Mouse (Mus musculus): ENCODE results near the gene Arhgef18. TPM values are rescaled to one million over a fixed set of nuclear protein-coding genes. Genes with fewer than 3 reads are reported as not detected.

Arhgef18 gene
- polyA plus RNA-seq (2014; fragmentation: Nextera tagmentation; extraction: Ambion mirVana): 12.6 TPM in 2 replicates

- Histone ChIP-seq H3K4me2 (replicated peaks) (peak within 1 kb of the TSS; percentile 78), H3K9me3 (ENCODE audit: control insufficient read depth, low read length) (no peaks in the 10 kb centered on the region), H3K27ac (no peak within 1 kb of the TSS), H3K9ac (peak within 1 kb of the TSS; percentile 83), H3K36me3 (replicated peaks; ENCODE audit: control insufficient read depth, insufficient read depth) (peaks cover 9% of the 10 kb centered on the region), H3K4me1 (replicated peaks; ENCODE audit: control insufficient read depth, insufficient read depth, low read length) (peaks cover 26% of the 10 kb centered on the region), H3K27me3 (ENCODE audit: control insufficient read depth, insufficient read depth, low read length) (no peaks in the 10 kb centered on the region), H3K4me3 (replicated peaks; ENCODE audit: low read length) (peak within 1 kb of the TSS; percentile 76)
- WGBS: under 1% methylated on average over 48 of the region's 48 CpGs
- ATAC-seq (ENCODE audit: low FRiP score): peak; percentile 97
- peak; percentile 88 for DNase-seq (ENCODE audit: low spot score)
Measured at GRCm38 (mm10) chr8:3392771-3393710, at the start of gene Arhgef18. TSS of gene Arhgef18 (plus strand) at chr8:3393006.

DNA sequence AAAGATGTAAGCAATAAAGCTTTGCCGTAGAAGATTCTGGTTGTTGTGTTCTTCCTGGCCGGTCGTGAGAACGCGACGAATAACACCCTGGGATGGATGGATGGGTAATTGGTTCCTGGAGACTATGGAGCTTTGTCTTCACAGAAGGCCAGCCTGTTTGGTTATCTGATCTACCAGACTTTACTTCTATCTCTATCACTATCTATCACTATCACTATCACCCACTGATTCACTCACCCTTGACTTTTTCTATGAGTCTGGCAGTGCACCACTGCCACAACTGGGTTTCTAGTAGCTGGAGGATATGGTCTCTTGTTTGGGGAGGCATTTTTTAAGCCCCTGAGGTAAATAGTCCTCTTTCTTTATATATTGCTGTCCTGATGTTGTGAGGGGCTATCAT, 47.5 kb upstream of the Arhgef18 start:
- Histone ChIP-seq H3K4me1 (replicated peaks; ENCODE audit: control insufficient read depth, insufficient read depth, low read length) (no peaks in the 10 kb centered on the region), H3K27ac (no peak overlapping the region), H3K4me3 (replicated peaks; ENCODE audit: low read length) (no peak overlapping the region), H3K4me2 (replicated peaks) (no peak overlapping the region), H3K9ac (no peak overlapping the region), H3K36me3 (replicated peaks; ENCODE audit: control insufficient read depth, insufficient read depth) (no peaks in the 10 kb centered on the region), H3K9me3 (ENCODE audit: control insufficient read depth, low read length) (no peaks in the 10 kb centered on the region), H3K27me3 (ENCODE audit: control insufficient read depth, insufficient read depth, low read length) (no peaks in the 10 kb centered on the region)
- ATAC-seq (ENCODE audit: low FRiP score): no peak
- DNase-seq (ENCODE audit: low spot score): no peak
- 95% methylated on average over 6 of the region's 6 CpGs for WGBS

GRCm38 (mm10) chr8:3346691-3347413, 46.0 kb upstream of the Arhgef18 start:
- Histone ChIP-seq H3K9me3 (ENCODE audit: control insufficient read depth, low read length) (no peaks in the 10 kb centered on the region), H3K4me2 (replicated peaks) (no peak overlapping the region)
- 88% methylated on average over 5 of the region's 5 CpGs for WGBS

GRCm38 (mm10) chr8:3348142-3348823, 44.5 kb upstream of the Arhgef18 start:
- ATAC-seq (ENCODE audit: low FRiP score) (peak; percentile 31; the same call in 1 of the 2 replicates), DNase-seq (ENCODE audit: low spot score) (no peak)
- Histone ChIP-seq H3K27me3 (ENCODE audit: control insufficient read depth, insufficient read depth, low read length) (no peaks in the 10 kb centered on the region), H3K4me2 (replicated peaks) (no peak overlapping the region), H3K4me1 (replicated peaks; ENCODE audit: control insufficient read depth, insufficient read depth, low read length) (no peaks in the 10 kb centered on the region), H3K9ac (no peak overlapping the region), H3K4me3 (replicated peaks; ENCODE audit: low read length) (no peak overlapping the region), H3K27ac (no peak overlapping the region), H3K9me3 (ENCODE audit: control insufficient read depth, low read length) (no peaks in the 10 kb centered on the region), H3K36me3 (replicated peaks; ENCODE audit: control insufficient read depth, insufficient read depth) (no peaks in the 10 kb centered on the region)
- 54% methylated on average over 13 of the region's 13 CpGs for WGBS

More at GRCm38 (mm10) chr8:3346691-3347413, 46.0 kb upstream of the Arhgef18 start:
- Histone ChIP-seq H3K27me3 (ENCODE audit: control insufficient read depth, insufficient read depth, low read length) (no peaks in the 10 kb centered on the region), H3K4me3 (replicated peaks; ENCODE audit: low read length) (no peak overlapping the region), H3K9ac (no peak overlapping the region), H3K27ac (no peak overlapping the region), H3K36me3 (replicated peaks; ENCODE audit: control insufficient read depth, insufficient read depth) (no peaks in the 10 kb centered on the region), H3K4me1 (replicated peaks; ENCODE audit: control insufficient read depth, insufficient read depth, low read length) (no peaks in the 10 kb centered on the region)
- ATAC-seq (ENCODE audit: low FRiP score): no peak
- no peak for DNase-seq (ENCODE audit: low spot score)

GRCm38 (mm10) chr8:3350747-3351146, 42.1 kb upstream of the Arhgef18 start:
- Histone ChIP-seq H3K4me2 (replicated peaks) (no peak overlapping the region), H3K27me3 (ENCODE audit: control insufficient read depth, insufficient read depth, low read length) (no peaks in the 10 kb centered on the region), H3K9me3 (ENCODE audit: control insufficient read depth, low read length) (no peaks in the 10 kb centered on the region), H3K27ac (no peak overlapping the region), H3K4me3 (replicated peaks; ENCODE audit: low read length) (no peak overlapping the region), H3K9ac (no peak overlapping the region), H3K4me1 (replicated peaks; ENCODE audit: control insufficient read depth, insufficient read depth, low read length) (no peaks in the 10 kb centered on the region), H3K36me3 (replicated peaks; ENCODE audit: control insufficient read depth, insufficient read depth) (no peaks in the 10 kb centered on the region)
- ATAC-seq (ENCODE audit: low FRiP score) (no peak), DNase-seq (ENCODE audit: low spot score) (no peak)
- 76% methylated on average over 6 of the region's 6 CpGs for WGBS

- H3K27me3 ChIP-seq (ENCODE audit: control insufficient read depth, insufficient read depth, low read length): no peaks in the 10 kb centered on the region
- no peak for DNase-seq (ENCODE audit: low spot score)
- no peaks in the 10 kb centered on the region for H3K36me3 ChIP-seq (replicated peaks; ENCODE audit: control insufficient read depth, insufficient read depth)
- no peaks in the 10 kb centered on the region for H3K4me1 ChIP-seq (replicated peaks; ENCODE audit: control insufficient read depth, insufficient read depth, low read length)
- no peak for ATAC-seq (ENCODE audit: low FRiP score)
- no peak overlapping the region for H3K27ac ChIP-seq
- no peak overlapping the region for H3K4me2 ChIP-seq (replicated peaks)
- H3K4me3 ChIP-seq (replicated peaks; ENCODE audit: low read length): no peak overlapping the region
- WGBS: 88% methylated on average over 6 of the region's 6 CpGs
- no peaks in the 10 kb centered on the region for H3K9me3 ChIP-seq (ENCODE audit: control insufficient read depth, low read length)
- no peak overlapping the region for H3K9ac ChIP-seq
Measured at GRCm38 (mm10) chr8:3352715-3353114, 40.1 kb upstream of the Arhgef18 start.

DNA sequence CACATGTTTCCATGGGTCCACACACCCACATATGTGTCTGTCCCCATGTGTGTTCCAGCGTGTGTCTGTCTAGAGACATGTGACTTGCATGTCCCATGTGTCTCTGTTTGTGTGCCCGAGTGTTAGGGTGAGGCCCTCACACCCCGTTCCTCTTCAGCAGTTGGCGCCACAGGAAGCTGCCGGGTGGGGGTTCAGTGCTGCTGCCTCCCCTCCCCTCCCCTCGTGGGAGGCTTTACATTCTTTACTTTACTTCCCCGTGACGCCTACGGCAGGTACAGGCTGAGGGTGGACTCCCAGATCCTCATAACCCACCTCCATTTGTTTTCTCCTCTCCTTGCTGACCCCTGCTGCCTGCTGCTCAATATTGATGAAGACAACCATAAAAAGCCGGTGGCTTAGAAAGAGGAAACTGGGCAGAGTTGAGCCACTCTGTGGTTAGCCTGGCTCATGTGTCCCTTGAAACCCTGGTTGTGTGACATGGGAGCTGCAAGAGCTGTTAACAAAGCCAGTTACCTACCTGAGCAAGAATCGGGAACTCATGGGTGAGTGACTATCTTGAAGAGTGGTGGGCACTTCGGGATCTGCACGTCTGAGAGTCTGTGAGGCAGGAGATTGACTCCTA, 39.5 kb upstream of the Arhgef18 start, which contains the start of gene A430078G23Rik:
Gene A430078G23Rik, plus strand, starts transcription at position 227 of the 622 bp plus-strand sequence.
- H3K9me3 ChIP-seq (ENCODE audit: control insufficient read depth, low read length): no peaks in the 10 kb centered on the region
- no peaks in the 10 kb centered on the region for H3K27me3 ChIP-seq (ENCODE audit: control insufficient read depth, insufficient read depth, low read length)
- H3K4me3 ChIP-seq (replicated peaks; ENCODE audit: low read length): no peak within 1 kb of the TSS
- H3K9ac ChIP-seq: no peak within 1 kb of the TSS
- no peak within 1 kb of the TSS for H3K27ac ChIP-seq
- H3K4me2 ChIP-seq (replicated peaks): no peak within 1 kb of the TSS
- no peaks in the 10 kb centered on the region for H3K4me1 ChIP-seq (replicated peaks; ENCODE audit: control insufficient read depth, insufficient read depth, low read length)
- ATAC-seq (ENCODE audit: low FRiP score) (no peak), DNase-seq (ENCODE audit: low spot score) (no peak)
- WGBS: 87% methylated on average over 13 of the region's 13 CpGs
- H3K36me3 ChIP-seq (replicated peaks; ENCODE audit: control insufficient read depth, insufficient read depth): no peaks in the 10 kb centered on the region

- no peak overlapping the region for H3K9ac ChIP-seq
- no peak overlapping the region for H3K4me3 ChIP-seq (replicated peaks; ENCODE audit: low read length)
- ATAC-seq (ENCODE audit: low FRiP score): no peak
- no peaks in the 10 kb centered on the region for H3K27me3 ChIP-seq (ENCODE audit: control insufficient read depth, insufficient read depth, low read length)
- no peaks in the 10 kb centered on the region for H3K9me3 ChIP-seq (ENCODE audit: control insufficient read depth, low read length)
- WGBS: 70% methylated on average over 6 of the region's 6 CpGs
- H3K27ac ChIP-seq: no peak overlapping the region
- H3K4me2 ChIP-seq (replicated peaks): no peak overlapping the region
- H3K36me3 ChIP-seq (replicated peaks; ENCODE audit: control insufficient read depth, insufficient read depth): no peaks in the 10 kb centered on the region
- DNase-seq (ENCODE audit: low spot score): no peak
- no peaks in the 10 kb centered on the region for H3K4me1 ChIP-seq (replicated peaks; ENCODE audit: control insufficient read depth, insufficient read depth, low read length)
Measured at GRCm38 (mm10) chr8:3353811-3354442, 38.9 kb upstream of the Arhgef18 start.

All from hindbrain, embryonic 14.5 days (tissue).